Mouse (Mus musculus): Measurements from ENCODE around the gene Pbx3. TPM values are rescaled to one million over a fixed set of nuclear protein-coding genes. Genes with fewer than 3 reads are reported as not detected.
A peak's percentile ranks its signal among the peaks of the same experiment; 100 is the strongest.

Pbx3 gene
- polyA plus RNA-seq (2016; fragmentation: Nextera tagmentation; extraction: Ambion mirVana), result 42.9 and 56.6 TPM in 2 replicates

DNA sequence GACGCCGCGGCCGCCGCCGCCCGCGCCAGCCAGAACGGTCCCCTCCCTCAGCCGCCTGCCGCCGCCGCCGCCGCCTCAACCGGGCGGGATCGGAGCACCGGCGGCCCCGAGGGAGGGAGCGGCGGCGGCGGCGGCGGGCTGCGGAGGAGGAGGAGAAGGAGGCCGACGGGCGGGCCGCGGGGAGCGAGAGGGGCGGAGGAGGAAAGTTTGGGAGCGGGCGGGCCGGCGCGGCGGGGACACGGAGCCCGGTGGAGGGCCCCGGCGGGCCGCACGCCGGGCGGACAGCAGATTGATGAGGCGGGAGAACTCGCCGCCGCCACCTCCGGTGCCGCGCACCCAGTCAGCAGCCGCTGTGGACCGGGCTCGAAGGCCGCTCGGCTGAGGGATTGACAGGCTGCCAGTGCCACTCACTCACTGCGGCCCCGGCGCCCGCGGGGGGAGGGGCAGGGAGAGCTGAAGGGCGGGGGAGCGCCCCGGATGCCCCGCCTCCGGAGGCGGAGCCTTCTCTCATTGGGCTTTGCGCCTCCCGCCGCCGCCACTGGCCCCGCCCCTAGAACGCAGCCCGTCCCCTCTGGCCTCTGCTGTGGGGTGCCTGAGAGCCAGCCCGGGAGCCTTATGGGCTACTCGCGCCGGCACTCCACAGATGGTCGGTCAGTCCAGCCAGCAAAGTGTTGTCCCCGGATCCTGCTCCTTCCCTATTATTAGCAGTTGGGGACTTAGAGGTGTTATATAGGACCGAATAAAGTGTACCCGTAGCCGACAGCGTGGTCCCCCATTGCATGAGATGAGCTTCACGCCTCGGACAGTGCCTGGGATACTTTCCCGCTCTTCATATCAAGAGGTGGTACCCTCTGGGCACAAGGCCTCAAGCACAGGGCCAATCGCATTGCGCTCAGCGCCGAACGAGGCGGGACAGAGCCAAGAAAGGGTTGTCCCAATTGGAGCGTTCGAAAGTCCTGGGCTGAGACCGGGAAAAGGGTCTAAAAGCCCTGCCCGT lies at the start of gene Pbx3:
Gene Pbx3, minus strand, starts transcription at position 838 of the 997 bp plus-strand sequence.
- peak; percentile 98 for DNase-seq (ENCODE audit: low spot score)
- no peaks in the 10 kb centered on the region for H3K9me3 ChIP-seq
- no peaks in the 10 kb centered on the region for H3K36me3 ChIP-seq
- WGBS, result under 1% methylated on average over 83 of the region's 102 CpGs
- peaks cover 37% of the 10 kb centered on the region for H3K4me1 ChIP-seq (replicated peaks)
- H3K4me3 ChIP-seq, result peak within 1 kb of the TSS; percentile 81
- peaks cover 5% of the 10 kb centered on the region; the same call in 1 of the 2 replicates for H3K27me3 ChIP-seq (ENCODE audit: insufficient read depth, poor library complexity, severe bottlenecking)
- peak within 1 kb of the TSS; percentile 99 for H3K27ac ChIP-seq

GRCm38 (mm10) chr2:34420256-34420655 lies 47.3 kb upstream of the Pbx3 start:
- H3K4me1 ChIP-seq (replicated peaks), result no peaks in the 10 kb centered on the region
- peaks cover 8% of the 10 kb centered on the region; the same call in 1 of the 2 replicates for H3K36me3 ChIP-seq
- WGBS, result 67% methylated on average over 1 of the region's 1 CpGs
- H3K9me3 ChIP-seq, result no peaks in the 10 kb centered on the region
- no peaks in the 10 kb centered on the region for H3K27me3 ChIP-seq (ENCODE audit: insufficient read depth, poor library complexity, severe bottlenecking)
- H3K27ac ChIP-seq, result no peak overlapping the region
- no peak overlapping the region for H3K4me3 ChIP-seq
- DNase-seq (ENCODE audit: low spot score), result no peak

- Histone ChIP-seq H3K27me3 (ENCODE audit: insufficient read depth, poor library complexity, severe bottlenecking) (no peaks in the 10 kb centered on the region), H3K27ac (no peak overlapping the region), H3K36me3 (no peaks in the 10 kb centered on the region), H3K9me3 (no peaks in the 10 kb centered on the region), H3K4me3 (no peak overlapping the region), H3K4me1 (replicated peaks) (peaks cover 17% of the 10 kb centered on the region)
- WGBS, result 84% methylated on average over 5 of the region's 5 CpGs
- DNase-seq (ENCODE audit: low spot score), result no peak
These were observed 36.9 kb upstream of the Pbx3 start for GRCm38 (mm10) chr2:34409741-34410340.

- Histone ChIP-seq H3K27me3 (ENCODE audit: insufficient read depth, poor library complexity, severe bottlenecking) (no peaks in the 10 kb centered on the region), H3K27ac (no peak overlapping the region), H3K4me3 (no peak overlapping the region), H3K36me3 (no peaks in the 10 kb centered on the region), H3K4me1 (replicated peaks) (peaks cover 17% of the 10 kb centered on the region), H3K9me3 (no peaks in the 10 kb centered on the region)
- 93% methylated on average over 10 of the region's 10 CpGs for WGBS
- DNase-seq (ENCODE audit: low spot score), result no peak
These were observed 35.4 kb upstream of the Pbx3 start for GRCm38 (mm10) chr2:34408341-34408740.

DNA sequence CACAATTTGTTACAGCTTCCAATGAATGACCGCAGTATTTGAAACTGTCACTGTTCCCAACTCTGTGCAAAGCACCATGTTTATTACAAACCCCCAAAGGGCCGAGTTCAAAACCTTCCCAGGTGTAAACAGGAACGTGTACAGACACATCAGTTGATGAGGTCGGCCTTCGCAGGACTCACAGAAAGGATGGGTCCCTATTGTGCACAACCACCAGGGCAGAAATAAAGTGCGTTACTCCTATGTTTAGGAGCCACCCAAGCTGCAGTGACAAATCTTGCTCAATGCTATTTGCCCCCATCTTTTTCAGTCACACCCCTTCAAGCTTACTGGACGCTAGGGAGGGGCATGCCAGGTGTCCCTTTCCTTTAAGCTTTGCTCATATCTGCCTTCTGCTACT lies 34.7 kb upstream of the Pbx3 start:
- Histone ChIP-seq H3K4me1 (replicated peaks) (peaks cover 17% of the 10 kb centered on the region), H3K27ac (0 out of 2 replicates have a peak overlapping the region, but pooled peaks have one; percentile 92), H3K36me3 (no peaks in the 10 kb centered on the region), H3K9me3 (no peaks in the 10 kb centered on the region), H3K27me3 (ENCODE audit: insufficient read depth, poor library complexity, severe bottlenecking) (no peaks in the 10 kb centered on the region), H3K4me3 (peak overlapping the region; percentile 95)
- WGBS, result 47% methylated on average over 7 of the region's 7 CpGs
- DNase-seq (ENCODE audit: low spot score), result no peak

GRCm38 (mm10) chr2:34406601-34407464 lies 33.9 kb upstream of the Pbx3 start, which contains the start of gene Mapkap1:
TSS of gene Mapkap1 (plus strand) at chr2:34406771.
- WGBS, result under 1% methylated on average over 68 of the region's 68 CpGs
- Histone ChIP-seq H3K4me3 (peak within 1 kb of the TSS; percentile 95), H3K36me3 (no peaks in the 10 kb centered on the region), H3K9me3 (no peaks in the 10 kb centered on the region), H3K27ac (peak within 1 kb of the TSS; percentile 92), H3K4me1 (replicated peaks) (peaks cover 17% of the 10 kb centered on the region), H3K27me3 (ENCODE audit: insufficient read depth, poor library complexity, severe bottlenecking) (no peaks in the 10 kb centered on the region)
- peak; percentile 98 for DNase-seq (ENCODE audit: low spot score)

GRCm38 (mm10) chr2:34399535-34399934 lies 26.6 kb upstream of the Pbx3 start:
- Histone ChIP-seq H3K4me1 (replicated peaks) (no peaks in the 10 kb centered on the region), H3K36me3 (no peaks in the 10 kb centered on the region), H3K9me3 (no peaks in the 10 kb centered on the region), H3K4me3 (no peak overlapping the region), H3K27ac (no peak overlapping the region), H3K27me3 (ENCODE audit: insufficient read depth, poor library complexity, severe bottlenecking) (no peaks in the 10 kb centered on the region)
- no peak for DNase-seq (ENCODE audit: low spot score)
- WGBS, result 49% methylated on average over 4 of the region's 4 CpGs

GRCm38 (mm10) chr2:34378930-34379329 lies 6.0 kb upstream of the Pbx3 start:
- DNase-seq (ENCODE audit: low spot score), result no peak
- peaks cover 2% of the 10 kb centered on the region; the same call in 1 of the 2 replicates for H3K27me3 ChIP-seq (ENCODE audit: insufficient read depth, poor library complexity, severe bottlenecking)

DNA sequence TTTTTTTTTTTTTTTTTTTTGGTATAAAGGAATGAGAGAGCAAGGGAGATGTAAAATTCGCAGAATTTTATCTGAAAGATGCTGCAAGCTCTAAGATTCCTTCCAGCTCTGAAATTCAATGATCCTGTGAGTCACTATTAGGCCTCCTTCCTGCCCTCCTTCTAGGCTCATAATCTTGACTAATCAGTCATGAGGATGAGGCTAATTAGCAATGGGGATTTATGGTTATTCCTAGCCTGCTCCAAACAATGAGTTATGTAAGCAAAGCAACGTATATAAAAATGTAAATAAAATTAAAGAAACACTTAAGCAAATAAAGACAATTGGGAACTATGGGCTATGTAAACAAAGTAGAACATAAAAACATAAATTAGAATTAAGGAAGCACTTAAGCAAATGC lies 1.4 kb upstream of the Pbx3 start:
- Histone ChIP-seq H3K27me3 (ENCODE audit: insufficient read depth, poor library complexity, severe bottlenecking) (peaks cover 5% of the 10 kb centered on the region; the same call in 1 of the 2 replicates), H3K9me3 (no peaks in the 10 kb centered on the region), H3K27ac (no peak overlapping the region), H3K36me3 (no peaks in the 10 kb centered on the region), H3K4me3 (no peak overlapping the region), H3K4me1 (replicated peaks) (peaks cover 20% of the 10 kb centered on the region)
- WGBS, result 81% methylated on average over 2 of the region's 2 CpGs
- DNase-seq (ENCODE audit: low spot score), result no peak

More at GRCm38 (mm10) chr2:34378930-34379329, 6.0 kb upstream of the Pbx3 start:
- WGBS, result 90% methylated on average over 2 of the region's 2 CpGs
- Histone ChIP-seq H3K36me3 (no peaks in the 10 kb centered on the region), H3K27ac (no peak overlapping the region), H3K9me3 (no peaks in the 10 kb centered on the region), H3K4me1 (replicated peaks) (peaks cover 8% of the 10 kb centered on the region), H3K4me3 (no peak overlapping the region)

- WGBS, result 47% methylated on average over 3 of the region's 3 CpGs
- no peak overlapping the region for H3K27ac ChIP-seq
- DNase-seq (ENCODE audit: low spot score), result no peak
- H3K4me1 ChIP-seq (replicated peaks), result peaks cover 24% of the 10 kb centered on the region
- H3K4me3 ChIP-seq, result peak overlapping the region; percentile 81; the same call in 1 of the 2 replicates
- no peaks in the 10 kb centered on the region for H3K9me3 ChIP-seq
- H3K36me3 ChIP-seq, result no peaks in the 10 kb centered on the region
- H3K27me3 ChIP-seq (ENCODE audit: insufficient read depth, poor library complexity, severe bottlenecking), result peaks cover 5% of the 10 kb centered on the region; the same call in 1 of the 2 replicates
These were observed 944 bp upstream of the Pbx3 start for GRCm38 (mm10) chr2:34373886-34374285.

GRCm38 (mm10) chr2:34371441-34372304 lies 1.3 kb downstream of the Pbx3 start:
- peaks cover 43% of the 10 kb centered on the region for H3K4me1 ChIP-seq (replicated peaks)
- peak overlapping the region; percentile 81 for H3K4me3 ChIP-seq
- H3K9me3 ChIP-seq, result no peaks in the 10 kb centered on the region
- peak overlapping the region; percentile 99 for H3K27ac ChIP-seq
- H3K36me3 ChIP-seq, result no peaks in the 10 kb centered on the region; the same call in 1 of the 2 replicates
- WGBS, result under 1% methylated on average over 106 of the region's 118 CpGs
- peaks cover 5% of the 10 kb centered on the region; the same call in 1 of the 2 replicates for H3K27me3 ChIP-seq (ENCODE audit: insufficient read depth, poor library complexity, severe bottlenecking)
- DNase-seq (ENCODE audit: low spot score), result peak; percentile 66
